Mouse (Mus musculus) forebrain, embryonic 12.5 days (tissue): Measurements from ENCODE around the gene Cops8. TPM values are rescaled to one million over a fixed set of nuclear protein-coding genes. Genes with fewer than 3 reads are reported as not detected.

ENCODE experiments used
- ATAC-seq: fragments of 200-750 bp; cut with Nextera tagmentation; 2 replicates; pipeline ENCODE4 v1.8.0; 2017; ENCODE audit warnings: moderate TSS enrichment; ENCODE audit not compliant: low FRiP score
- H3K27ac ChIP-seq: fragments of 300-500 bp; sonication (generic); 2 replicates; pipeline ENCODE4 v1.5.1; 2016; ENCODE audit warnings: mild to moderate bottlenecking
- H3K27me3 ChIP-seq: fragments of 300-500 bp; sonication (generic); 2 replicates; pipeline ENCODE4 v1.6.1; 2016; ENCODE audit warnings: mild to moderate bottlenecking
- H3K36me3 ChIP-seq: fragments of 300-500 bp; sonication (generic); replicated peaks from 2 replicates; pipeline ENCODE4 v1.6.1; 2016; ENCODE audit warnings: mild to moderate bottlenecking
- H3K4me1 ChIP-seq: fragments of 300-500 bp; sonication (generic); 2 replicates; pipeline ENCODE4 v1.6.1; 2016
- H3K4me2 ChIP-seq: fragments of 300-500 bp; sonication (generic); 2 replicates; pipeline ENCODE4 v1.6.1; 2016; ENCODE audit warnings: mild to moderate bottlenecking, moderate library complexity
- H3K4me3 ChIP-seq: fragments of 300-500 bp; sonication (generic); replicated peaks from 2 replicates; pipeline ENCODE4 v1.5.1; 2016; ENCODE audit warnings: mild to moderate bottlenecking
- H3K9ac ChIP-seq: fragments of 300-500 bp; sonication (generic); 2 replicates; pipeline ENCODE4 v1.6.1; 2016; ENCODE audit warnings: mild to moderate bottlenecking
- H3K9me3 ChIP-seq: fragments of 300-500 bp; sonication (generic); 2 replicates; pipeline ENCODE4 v1.6.1; 2016
- WGBS: fragments of 180-500 bp; shearing (Covaris S2); methylation state at CpG from one replicate; pipeline ENCODE4 v1.1.7; 2016; 5-methylcytosine and 5-hydroxymethylcytosine counted together
- polyA plus RNA-seq: library from polyadenylated mRNA; unstranded; fragments of >200 nt; fragmentation: Nextera tagmentation; extraction: Ambion mirVana; gene quantifications from 2 replicates; pipeline ENCODE4 v1.2.1, GENCODE M21; 2016

The Cops8 gene
- 171 and 177 TPM in 2 replicates for polyA plus RNA-seq

DNA sequence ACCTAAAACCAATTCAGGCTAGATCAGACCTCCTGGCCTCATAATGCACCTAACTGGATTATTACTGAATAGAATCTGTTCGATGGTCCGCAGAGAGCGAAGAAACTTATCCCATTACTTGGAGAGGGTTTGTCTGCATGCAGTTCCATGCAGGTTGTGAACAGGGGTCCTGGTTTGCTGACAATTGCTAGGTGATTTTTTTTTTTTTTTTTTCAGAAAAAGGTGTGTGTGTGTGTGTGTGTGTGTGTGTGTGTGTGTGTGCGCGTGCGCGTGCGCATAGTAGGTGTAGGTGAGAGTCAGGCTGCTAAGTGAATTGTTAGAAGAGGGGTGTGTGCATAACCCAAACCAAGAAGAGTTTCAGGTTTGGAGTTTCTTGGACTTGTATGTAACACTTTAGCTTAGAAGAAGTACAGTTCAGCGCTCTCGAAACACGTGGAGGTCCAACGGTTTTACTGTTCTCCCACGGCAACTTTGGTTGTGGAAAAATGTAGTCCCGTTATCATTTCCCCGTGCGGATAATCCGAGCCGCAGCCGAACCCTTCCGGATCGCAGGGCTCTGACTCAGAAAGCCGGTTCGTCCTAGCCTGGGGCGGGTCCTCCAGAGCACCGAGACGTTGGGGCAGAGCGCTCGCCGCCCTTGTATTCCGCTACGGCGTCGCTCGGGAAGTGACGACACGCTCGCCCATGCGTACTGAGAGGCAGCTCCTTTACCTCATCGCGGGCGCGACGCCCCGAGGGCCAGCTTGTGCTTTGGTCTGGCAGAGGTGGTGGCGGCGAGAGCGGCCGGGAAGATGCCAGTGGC, at the start of gene Cops8:
TSS of gene Cops8 (plus strand) at position 223 of the 802 bp plus-strand sequence.
- peak within 1 kb of the TSS; percentile 56; the same call in 1 of the 2 replicates for H3K27ac ChIP-seq
- H3K4me1 ChIP-seq: peaks cover 9% of the 10 kb centered on the region
- H3K9ac ChIP-seq: peak within 1 kb of the TSS; percentile 77
- peak; percentile 100 for ATAC-seq
- whole genome bisulfite sequencing: 4% methylated on average over 48 of the region's 48 CpGs
- H3K4me3 ChIP-seq: peak within 1 kb of the TSS; percentile 91
- no peaks in the 10 kb centered on the region for H3K9me3 ChIP-seq
- peaks cover 23% of the 10 kb centered on the region for H3K36me3 ChIP-seq
- H3K4me2 ChIP-seq: peak within 1 kb of the TSS; percentile 65
- peaks cover 15% of the 10 kb centered on the region for H3K27me3 ChIP-seq

DNA sequence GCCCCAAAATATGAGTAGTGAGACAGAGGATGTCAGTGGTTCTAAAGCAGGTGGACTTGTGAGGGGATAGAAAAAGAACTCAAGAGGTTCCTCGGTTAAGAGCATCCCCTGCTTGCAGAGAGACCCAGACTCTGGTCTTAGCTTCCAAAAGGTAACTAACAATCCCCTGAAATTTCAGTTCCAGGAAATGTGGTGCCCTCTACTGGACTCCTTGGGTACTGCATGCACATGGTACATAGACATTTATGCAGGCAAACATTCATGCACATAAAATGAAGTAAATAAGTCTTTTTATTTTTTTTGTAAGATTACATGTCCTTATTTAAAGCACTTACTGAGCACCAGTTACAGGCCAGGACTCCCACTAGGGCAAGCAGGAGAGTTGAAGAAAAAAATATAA, 45.6 kb upstream of the Cops8 start:
- Histone ChIP-seq H3K27me3 (peaks cover 5% of the 10 kb centered on the region), H3K4me2 (no peak overlapping the region), H3K4me3 (no peak overlapping the region), H3K36me3 (no peaks in the 10 kb centered on the region), H3K9ac (no peak overlapping the region), H3K27ac (no peak overlapping the region), H3K9me3 (no peaks in the 10 kb centered on the region), H3K4me1 (peaks cover 17% of the 10 kb centered on the region)
- WGBS: 86% methylated on average over 1 of the region's 1 CpGs
- no peak for ATAC-seq

DNA sequence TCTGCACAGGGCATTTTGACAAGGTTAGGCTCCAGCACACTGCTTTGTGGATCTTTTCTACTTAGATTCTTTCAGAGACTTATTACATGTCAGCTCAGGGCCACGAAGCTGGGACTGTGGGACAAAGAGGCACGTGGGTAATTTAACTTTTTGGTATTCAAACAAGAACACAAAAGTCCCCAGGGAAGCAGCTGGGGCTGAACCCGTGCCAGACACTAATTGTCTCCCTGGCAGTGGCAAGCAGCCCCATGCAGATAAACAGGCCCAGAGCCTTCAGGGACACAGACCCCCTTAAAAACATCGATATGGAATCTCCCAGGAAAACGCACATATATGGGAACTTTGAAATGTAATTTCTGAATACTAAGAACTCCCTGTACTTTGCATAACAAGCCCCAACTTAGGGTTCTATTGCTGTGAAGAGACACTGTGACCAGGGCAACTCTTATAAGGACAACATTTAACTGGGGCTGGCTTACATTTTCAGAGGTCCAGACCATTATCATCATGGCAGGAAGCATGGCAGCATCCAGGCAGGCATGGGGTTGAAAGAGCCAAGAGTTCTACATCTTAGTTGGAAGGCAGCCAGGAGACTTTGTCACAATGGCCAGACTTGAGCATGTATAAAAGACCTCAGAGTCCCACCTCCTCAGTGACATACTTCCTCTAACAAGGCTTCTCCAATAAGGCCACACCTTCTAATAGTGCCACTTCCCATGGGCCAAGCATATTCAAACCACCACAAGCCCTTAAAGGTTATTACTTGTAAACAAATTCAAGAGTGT, 41.6 kb upstream of the Cops8 start:
- no peak overlapping the region for H3K4me2 ChIP-seq
- 25% methylated on average over 5 of the region's 5 CpGs for WGBS
- no peak overlapping the region for H3K4me3 ChIP-seq
- no peak for ATAC-seq
- H3K4me1 ChIP-seq: peaks cover 13% of the 10 kb centered on the region; the same call in 1 of the 2 replicates
- no peak overlapping the region for H3K9ac ChIP-seq
- H3K27me3 ChIP-seq: peaks cover 8% of the 10 kb centered on the region
- no peak overlapping the region for H3K27ac ChIP-seq
- no peaks in the 10 kb centered on the region for H3K9me3 ChIP-seq
- H3K36me3 ChIP-seq: no peaks in the 10 kb centered on the region

DNA sequence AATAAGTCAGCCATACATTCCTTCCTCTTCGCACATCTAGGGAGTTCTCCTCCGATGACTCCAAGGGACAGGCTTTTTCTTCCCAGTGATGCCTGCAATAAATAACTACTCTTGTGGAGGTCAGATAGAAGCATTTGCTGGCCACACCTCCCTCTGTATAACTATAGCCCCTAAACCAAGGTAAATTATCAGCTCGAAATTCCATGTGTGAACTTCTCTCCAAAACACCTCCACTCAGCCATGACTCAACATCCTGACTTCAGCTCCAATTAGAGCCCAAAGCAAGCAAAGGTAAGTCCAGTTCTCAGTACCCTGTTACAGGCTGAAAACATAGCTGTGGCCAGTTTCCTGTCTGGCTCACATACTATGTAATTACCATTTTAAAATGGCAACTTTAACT, 38.8 kb upstream of the Cops8 start:
- H3K4me1 ChIP-seq: peaks cover 23% of the 10 kb centered on the region
- H3K4me2 ChIP-seq: no peak overlapping the region
- H3K27me3 ChIP-seq: peaks cover 8% of the 10 kb centered on the region
- no peak overlapping the region for H3K27ac ChIP-seq
- ATAC-seq: no peak
- no peak overlapping the region for H3K4me3 ChIP-seq
- H3K9me3 ChIP-seq: no peaks in the 10 kb centered on the region
- no peak overlapping the region for H3K9ac ChIP-seq
- no peaks in the 10 kb centered on the region for H3K36me3 ChIP-seq
- WGBS: 88% methylated on average over 3 of the region's 3 CpGs

DNA sequence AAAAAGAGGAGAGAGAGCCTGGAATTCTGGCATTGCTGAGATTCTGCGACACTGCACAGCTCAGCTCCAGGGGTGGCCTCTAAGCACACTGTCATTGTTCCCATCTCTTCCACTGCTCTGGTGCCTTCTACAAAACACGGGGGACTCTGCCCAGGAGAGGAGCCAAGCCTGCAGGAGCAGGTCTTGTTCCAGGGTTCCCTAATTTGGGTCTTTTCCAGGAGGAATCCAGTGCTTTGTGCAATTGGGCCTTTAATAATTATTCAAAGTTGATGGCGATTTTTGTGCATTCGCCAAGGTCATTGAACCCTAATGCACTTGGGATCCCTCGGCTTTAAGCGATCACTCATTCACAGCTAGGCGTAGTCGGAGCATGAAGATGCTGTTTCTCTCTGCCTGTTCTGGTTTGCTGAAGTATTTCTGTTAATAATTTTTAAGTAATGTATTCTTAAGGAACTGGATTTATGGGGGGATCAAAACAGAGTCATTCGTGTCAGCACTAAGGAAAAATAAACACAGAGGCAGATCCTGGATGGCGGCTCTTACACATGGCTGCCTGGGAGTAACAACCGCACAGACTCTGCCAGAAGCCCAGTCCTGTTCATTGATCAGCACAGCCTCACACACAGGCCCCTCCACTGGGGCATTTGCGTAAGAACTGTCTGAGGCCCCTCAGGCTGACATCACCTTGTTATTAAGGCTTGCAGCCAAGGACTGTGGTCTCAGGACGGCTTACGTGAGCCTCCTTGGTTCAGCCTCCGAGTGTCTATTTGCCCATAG, 35.9 kb upstream of the Cops8 start:
- H3K9me3 ChIP-seq: no peaks in the 10 kb centered on the region
- WGBS: 55% methylated on average over 15 of the region's 15 CpGs
- peak overlapping the region; percentile 31; the same call in 1 of the 2 replicates for H3K27ac ChIP-seq
- no peaks in the 10 kb centered on the region for H3K36me3 ChIP-seq
- no peak for ATAC-seq
- no peak overlapping the region for H3K4me3 ChIP-seq
- H3K9ac ChIP-seq: no peak overlapping the region
- peaks cover 4% of the 10 kb centered on the region; the same call in 1 of the 2 replicates for H3K27me3 ChIP-seq
- peaks cover 10% of the 10 kb centered on the region for H3K4me1 ChIP-seq
- H3K4me2 ChIP-seq: no peak overlapping the region

DNA sequence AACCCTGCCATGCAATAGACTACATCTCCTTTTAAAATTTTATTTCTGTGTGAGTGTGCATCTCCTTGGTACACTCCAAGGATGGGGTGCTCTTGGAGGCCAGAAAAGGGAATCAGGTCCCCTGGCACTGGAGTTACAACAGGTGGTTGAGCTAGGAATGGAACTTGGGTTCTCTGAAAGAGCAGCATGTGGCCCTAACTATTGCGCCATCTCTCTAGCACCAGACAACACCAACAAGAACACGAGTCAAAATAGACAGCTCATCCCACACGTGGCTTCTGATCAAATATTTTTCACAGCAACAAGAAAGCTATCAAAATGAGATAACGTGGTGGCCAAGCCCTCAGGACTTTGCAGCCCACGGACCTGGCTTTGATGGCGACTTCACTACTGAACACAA, 28.9 kb upstream of the Cops8 start:
- H3K4me3 ChIP-seq: no peak overlapping the region
- 86% methylated on average over 6 of the region's 6 CpGs for WGBS
- H3K27me3 ChIP-seq: 0 out of 2 replicates have a peak, but pooled peaks cover 10% of the 10 kb centered on the region
- no peaks in the 10 kb centered on the region for H3K36me3 ChIP-seq
- ATAC-seq: no peak
- no peaks in the 10 kb centered on the region for H3K9me3 ChIP-seq
- H3K27ac ChIP-seq: no peak overlapping the region
- H3K4me1 ChIP-seq: peaks cover 9% of the 10 kb centered on the region
- no peak overlapping the region for H3K4me2 ChIP-seq
- H3K9ac ChIP-seq: no peak overlapping the region

DNA sequence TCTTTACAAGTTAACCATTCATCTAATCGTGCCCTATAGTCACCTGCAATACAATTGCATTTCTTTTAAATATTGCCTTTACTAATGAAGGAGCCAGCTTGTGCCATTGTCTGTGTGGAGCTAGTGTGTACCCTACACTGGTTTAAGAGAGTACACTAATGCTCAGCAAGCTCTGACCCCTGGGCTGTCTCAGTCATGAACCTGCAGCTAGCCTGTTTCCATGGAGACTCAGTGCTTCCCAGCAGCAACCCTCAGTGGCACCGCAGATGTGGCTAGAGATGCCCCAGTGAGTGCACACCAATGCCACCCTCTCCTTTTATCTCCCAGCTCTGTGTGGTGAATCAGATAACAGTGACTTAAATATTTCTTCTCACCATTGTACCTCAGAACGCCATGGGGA, 27.9 kb upstream of the Cops8 start:
- Histone ChIP-seq H3K4me1 (peaks cover 9% of the 10 kb centered on the region), H3K27ac (no peak overlapping the region), H3K9me3 (no peaks in the 10 kb centered on the region), H3K4me2 (no peak overlapping the region), H3K9ac (no peak overlapping the region), H3K4me3 (no peak overlapping the region), H3K27me3 (0 out of 2 replicates have a peak, but pooled peaks cover 10% of the 10 kb centered on the region), H3K36me3 (no peaks in the 10 kb centered on the region)
- no peak for ATAC-seq
- 56% methylated on average over 3 of the region's 3 CpGs for WGBS

DNA sequence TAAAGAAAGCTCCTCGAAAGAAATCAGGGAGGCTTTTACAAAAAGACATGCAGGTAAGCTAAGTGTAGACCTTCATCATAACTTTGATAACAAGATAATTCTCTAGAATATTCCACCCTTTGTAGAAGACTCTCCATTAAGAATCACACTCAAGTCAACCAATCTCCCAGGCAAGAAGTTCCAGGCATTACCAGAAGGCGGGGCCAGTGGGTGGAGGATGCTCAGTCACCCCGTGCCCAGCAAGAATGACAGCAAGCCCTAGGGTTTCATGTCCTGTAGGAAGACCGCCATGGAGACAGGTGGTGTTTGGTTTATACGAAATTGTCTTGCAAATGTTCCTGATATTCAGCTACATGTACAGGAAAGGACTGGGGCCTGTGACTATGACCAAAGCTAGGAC, 25.4 kb upstream of the Cops8 start:
- no peak for ATAC-seq
- Histone ChIP-seq H3K36me3 (no peaks in the 10 kb centered on the region), H3K27me3 (0 out of 2 replicates have a peak, but pooled peaks cover 10% of the 10 kb centered on the region), H3K4me2 (no peak overlapping the region), H3K27ac (no peak overlapping the region), H3K9me3 (no peaks in the 10 kb centered on the region), H3K4me3 (no peak overlapping the region), H3K9ac (no peak overlapping the region), H3K4me1 (peaks cover 9% of the 10 kb centered on the region)
- 74% methylated on average over 5 of the region's 5 CpGs for WGBS

DNA sequence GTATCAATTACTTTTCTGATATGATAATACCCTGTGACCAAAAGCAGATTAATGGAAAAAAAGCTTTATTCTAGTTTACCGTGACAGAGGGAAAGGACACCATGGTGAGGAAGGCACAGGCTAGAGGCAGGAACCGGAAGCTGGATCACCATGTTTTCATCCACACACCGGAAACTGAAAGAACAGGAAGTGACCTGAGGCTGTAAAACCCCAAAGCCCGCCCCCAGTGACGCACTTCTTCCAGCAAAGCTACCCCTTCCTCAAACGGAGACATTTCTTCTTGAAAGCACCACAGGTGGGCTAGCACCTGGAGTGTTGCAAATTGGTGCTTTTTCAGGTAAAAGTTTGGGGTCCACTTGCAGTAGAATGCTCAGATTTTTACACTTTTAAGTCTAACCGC, 20.1 kb upstream of the Cops8 start:
- Histone ChIP-seq H3K9ac (no peak overlapping the region), H3K27ac (no peak overlapping the region), H3K36me3 (no peaks in the 10 kb centered on the region), H3K9me3 (no peaks in the 10 kb centered on the region), H3K4me2 (no peak overlapping the region), H3K4me3 (no peak overlapping the region), H3K27me3 (0 out of 2 replicates have a peak, but pooled peaks cover 6% of the 10 kb centered on the region), H3K4me1 (no peaks in the 10 kb centered on the region)
- no peak for ATAC-seq
- 78% methylated on average over 7 of the region's 7 CpGs for WGBS

DNA sequence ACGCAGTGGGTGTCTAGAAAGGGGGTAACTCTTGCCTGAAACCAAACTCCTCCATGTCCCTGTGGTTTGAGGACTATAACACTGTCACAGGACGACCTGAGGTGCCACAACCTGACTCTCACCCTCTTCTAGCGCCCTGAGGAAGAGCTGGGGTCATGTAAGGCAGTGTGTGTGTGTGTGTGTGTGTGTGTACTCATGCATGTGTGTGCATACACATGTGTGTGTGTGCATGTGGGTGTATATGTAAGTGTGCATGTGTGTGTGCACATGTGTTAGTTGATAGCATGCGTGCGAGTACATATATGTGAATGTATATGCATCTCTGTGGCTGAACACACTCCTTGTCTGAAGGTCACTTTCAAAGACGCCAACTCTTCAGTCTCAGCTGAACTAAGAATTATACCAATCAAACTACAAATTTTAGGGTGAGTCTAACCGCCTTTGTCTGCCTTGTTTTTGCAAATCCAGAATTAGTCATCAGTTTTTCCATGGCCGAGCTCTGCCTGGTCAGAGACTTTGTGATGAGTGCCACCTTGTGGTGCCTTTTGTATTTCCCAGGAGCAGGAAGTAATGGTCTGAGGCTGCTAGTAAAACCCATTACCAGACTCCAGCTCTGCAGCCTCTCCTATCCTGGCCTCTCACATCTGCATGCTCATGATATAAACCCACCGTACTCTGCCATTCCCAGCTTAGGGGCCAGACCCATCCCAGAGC, 14.6 kb upstream of the Cops8 start:
- peak; percentile 69 for ATAC-seq
- H3K27me3 ChIP-seq: peaks cover 11% of the 10 kb centered on the region; the same call in 1 of the 2 replicates
- 59% methylated on average over 9 of the region's 9 CpGs for WGBS

DNA sequence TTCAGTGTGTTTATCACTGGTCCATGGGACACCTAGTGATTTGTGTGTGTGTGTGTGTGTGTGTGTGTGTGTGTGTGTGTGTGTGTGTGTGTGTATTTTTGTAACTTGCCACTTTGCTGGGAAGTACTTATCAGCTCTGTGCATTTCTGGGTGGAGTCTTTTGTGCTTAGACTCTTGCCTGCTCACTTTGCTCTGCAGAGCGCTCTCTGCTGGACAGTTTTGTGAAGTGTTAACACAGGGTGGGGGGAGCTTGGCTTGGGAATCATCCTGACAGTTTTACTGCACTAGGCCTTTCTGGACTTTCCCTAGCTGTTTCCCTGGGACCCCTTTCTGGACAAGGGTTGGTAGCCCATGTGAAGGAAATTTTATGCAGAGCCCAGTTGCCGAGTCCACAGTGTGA, 12.0 kb upstream of the Cops8 start:
- Histone ChIP-seq H3K4me1 (peaks cover 6% of the 10 kb centered on the region), H3K9ac (no peak overlapping the region), H3K27ac (no peak overlapping the region), H3K36me3 (no peaks in the 10 kb centered on the region), H3K9me3 (no peaks in the 10 kb centered on the region), H3K4me2 (no peak overlapping the region), H3K4me3 (no peak overlapping the region), H3K27me3 (peaks cover 25% of the 10 kb centered on the region; the same call in 1 of the 2 replicates)
- peak; percentile 25; the same call in 1 of the 2 replicates for ATAC-seq
- WGBS: 41% methylated on average over 2 of the region's 2 CpGs

More for the DNA sequence above, 14.6 kb upstream of the Cops8 start:
- H3K4me3 ChIP-seq: no peak overlapping the region
- no peak overlapping the region for H3K9ac ChIP-seq
- no peaks in the 10 kb centered on the region for H3K36me3 ChIP-seq
- no peaks in the 10 kb centered on the region for H3K9me3 ChIP-seq
- no peak overlapping the region for H3K27ac ChIP-seq
- H3K4me1 ChIP-seq: peaks cover 6% of the 10 kb centered on the region
- no peak overlapping the region for H3K4me2 ChIP-seq
